Mouse (Mus musculus): ENCODE results near the gene Spata16.
"Not testable (repeated sequence)": the region's sequence is repeated elsewhere in the genome, so short reads cannot be mapped to it uniquely, and the experiment has no call there.

Gene Spata16

GRCm38 (mm10) chr3:26637402-26637801 lies at the start of gene Spata16:
Gene Spata16 (plus strand): TSS chr3:26637620.
- no peak for DNase-seq

DNA sequence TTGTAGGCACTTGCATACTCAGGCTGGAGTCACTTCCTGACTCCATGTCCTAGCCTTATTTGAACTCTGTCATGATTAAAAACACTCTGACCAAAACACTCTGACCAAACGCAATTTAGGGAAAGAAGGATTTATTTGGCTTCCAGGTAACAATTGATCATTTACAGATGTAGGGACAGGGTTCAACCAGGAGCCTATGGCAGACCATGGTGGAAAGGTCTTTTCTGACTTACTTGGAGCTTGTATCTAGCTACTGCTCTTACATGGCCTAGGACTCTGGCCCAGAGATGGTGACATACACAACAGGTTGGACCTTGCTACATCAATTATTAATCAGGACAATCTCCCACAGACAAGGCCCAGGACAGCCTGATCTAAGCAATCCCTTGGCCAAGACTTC lies 32.6 kb upstream of the Spata16 start:
- DNase-seq, result no peak

DNA sequence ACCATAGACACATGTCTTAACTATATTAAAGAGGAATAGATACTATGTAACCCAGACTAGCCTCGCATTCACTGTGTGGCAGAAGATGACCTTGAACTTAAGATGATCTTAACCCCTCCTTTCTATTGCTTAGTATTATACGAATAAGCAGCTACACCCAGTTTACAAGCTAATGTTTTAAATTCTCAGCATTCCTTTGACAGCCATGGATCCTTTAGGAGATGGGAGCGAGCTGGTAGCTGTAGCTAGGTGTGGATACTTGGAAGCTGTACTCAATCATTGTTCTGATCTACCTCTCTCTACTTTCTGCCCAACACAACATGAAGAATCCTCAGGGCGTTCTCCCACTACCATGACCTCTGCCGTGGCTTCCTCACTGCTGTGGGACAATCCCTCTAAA lies 28.9 kb upstream of the Spata16 start:
- DNase-seq, result no peak

DNA sequence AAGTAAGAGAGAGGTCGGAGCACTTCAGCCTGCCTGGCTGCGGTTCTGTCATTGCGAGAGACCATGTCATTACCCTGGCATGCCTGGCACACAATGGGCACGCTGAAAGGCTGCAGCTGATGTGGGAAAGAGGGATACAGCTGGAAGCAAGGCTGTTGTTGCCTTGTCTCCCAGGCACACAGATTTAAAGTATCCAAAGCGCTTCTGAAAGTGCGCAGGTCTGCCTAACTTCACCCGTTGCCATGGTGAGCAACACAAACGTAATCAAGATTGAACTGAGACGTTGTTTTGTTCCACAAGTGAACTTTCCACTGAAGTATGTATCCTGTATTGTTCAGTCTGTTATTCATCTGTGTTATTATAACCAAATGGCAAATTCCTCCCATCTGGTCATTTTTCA lies 1.8 kb downstream of the Spata16 start:
- no peak for DNase-seq

- DNase-seq, result no peak
Observed at GRCm38 (mm10) chr3:26639851-26640250, 2.4 kb downstream of the Spata16 start.

DNA sequence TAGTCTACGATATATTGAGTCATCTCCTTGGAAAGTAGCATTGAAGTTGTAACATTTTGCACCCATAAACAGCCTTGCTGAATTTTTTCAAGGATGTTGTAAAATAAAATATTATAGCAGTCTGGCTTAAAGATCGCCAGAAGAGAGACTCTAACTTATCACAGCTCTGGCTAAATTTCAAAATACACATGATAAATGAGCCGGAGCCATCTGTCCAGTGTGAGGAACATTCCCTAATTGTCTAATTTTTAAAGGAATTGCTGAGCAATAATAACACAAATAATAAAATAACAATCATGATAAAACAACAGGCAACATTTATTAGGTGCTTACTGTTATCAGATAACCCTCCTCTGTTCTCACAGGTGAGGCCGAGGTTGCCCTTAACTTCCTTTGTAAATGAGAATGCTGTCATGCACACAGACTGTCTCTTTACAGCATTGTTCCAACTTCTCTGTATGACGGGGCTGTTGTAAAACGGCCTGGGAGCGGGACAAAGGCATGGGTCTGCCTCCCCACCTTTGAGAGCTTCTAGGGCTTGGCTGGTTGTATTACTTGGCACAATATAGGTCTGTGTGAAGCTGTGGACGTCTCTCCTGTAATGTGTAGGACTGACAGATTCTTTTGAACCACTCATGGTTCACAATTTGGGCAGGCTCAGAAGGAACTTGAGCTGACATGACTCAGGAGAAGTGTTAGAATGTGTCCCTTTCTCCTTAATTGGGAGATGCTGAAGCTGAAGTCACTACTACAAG lies 3.1 kb downstream of the Spata16 start:
- no peak for DNase-seq

DNA sequence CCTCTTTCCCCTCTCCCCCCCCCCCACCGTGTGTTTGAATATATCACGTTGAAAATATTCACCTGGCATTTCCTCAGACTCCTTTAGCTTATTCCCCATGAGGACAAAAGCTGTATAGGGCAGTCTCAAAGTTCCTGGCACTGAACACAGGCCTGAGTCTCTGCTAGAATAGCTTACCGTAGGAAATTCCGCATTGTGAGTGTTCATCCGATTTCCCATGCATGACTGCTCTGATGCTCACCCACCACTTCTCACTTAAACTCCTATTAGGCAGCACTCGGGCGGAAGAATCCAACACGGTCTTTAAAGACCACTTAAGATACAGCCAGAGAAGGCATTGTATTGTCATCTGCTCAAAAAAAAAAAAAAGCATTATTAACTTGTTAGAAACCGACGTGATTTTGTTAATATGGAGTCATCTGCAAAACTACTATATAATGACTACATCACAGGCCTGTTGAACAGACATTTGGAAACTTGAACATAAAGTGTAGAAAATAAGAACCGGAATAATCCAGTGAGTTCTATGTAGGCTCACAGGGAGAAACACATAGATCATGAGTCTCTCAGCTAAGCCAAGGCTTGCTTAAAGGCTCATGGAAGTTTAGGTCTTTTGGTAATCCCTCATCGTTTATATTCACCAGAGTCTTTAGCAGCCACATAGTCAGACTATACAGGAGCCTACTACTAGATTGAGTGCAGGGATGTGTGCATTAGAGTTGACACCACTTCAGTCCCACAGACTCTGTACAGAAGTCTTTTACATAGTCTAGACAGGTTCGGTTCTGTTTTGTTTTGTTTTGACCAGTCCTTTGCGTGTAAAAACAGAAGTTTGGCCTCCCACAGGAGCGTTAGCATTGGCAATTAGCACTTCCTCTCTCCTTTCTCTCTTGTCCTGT lies 4.2 kb downstream of the Spata16 start:
- no peak for DNase-seq

DNA sequence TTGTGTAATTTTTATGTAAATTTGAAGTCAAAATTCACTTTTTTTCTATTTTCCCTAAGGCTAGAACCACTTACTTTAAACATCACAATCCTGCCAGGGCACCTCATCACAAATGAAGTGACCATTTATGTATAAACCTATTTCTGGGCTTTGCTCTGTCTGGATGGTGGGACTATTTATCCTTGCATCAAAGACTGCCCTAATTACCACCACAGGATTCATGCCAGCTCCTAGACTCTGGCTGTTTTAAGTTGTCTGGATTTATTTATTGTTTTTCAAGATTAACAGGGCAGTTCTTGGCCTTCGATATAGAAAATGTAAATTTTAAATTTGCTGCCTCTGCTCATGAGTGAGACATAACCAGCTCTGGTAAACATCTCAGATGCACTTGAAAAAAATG lies 6.7 kb downstream of the Spata16 start:
- no peak for DNase-seq

GRCm38 (mm10) chr3:26646834-26647233 lies 9.4 kb downstream of the Spata16 start:
- DNase-seq, result no peak

GRCm38 (mm10) chr3:26685832-26686231 lies 48.4 kb downstream of the Spata16 start:
- no peak for DNase-seq

DNA sequence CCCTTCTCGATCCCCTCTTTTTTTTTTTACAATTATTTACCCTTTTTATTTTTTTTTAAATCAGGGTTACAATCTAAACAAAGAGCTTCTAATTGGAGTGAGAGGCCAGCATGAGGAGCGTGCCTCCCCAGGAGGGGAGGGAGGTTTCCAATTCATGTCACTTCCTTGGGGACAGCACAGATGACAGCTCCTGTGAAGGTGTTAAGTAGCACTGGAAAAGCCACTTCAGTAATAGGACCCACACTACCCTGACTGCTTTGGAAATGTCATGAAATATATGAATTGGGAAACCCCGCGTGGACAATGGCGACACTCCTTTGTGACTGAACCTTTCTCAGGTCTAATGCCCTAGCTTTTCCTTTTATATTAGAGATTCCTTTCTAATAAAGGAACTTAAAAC lies 72.1 kb downstream of the Spata16 start:
- DNase-seq, result not testable (repeated sequence)

- DNase-seq, result no peak
Observed at GRCm38 (mm10) chr3:26727526-26727925, 90.1 kb downstream of the Spata16 start.

DNA sequence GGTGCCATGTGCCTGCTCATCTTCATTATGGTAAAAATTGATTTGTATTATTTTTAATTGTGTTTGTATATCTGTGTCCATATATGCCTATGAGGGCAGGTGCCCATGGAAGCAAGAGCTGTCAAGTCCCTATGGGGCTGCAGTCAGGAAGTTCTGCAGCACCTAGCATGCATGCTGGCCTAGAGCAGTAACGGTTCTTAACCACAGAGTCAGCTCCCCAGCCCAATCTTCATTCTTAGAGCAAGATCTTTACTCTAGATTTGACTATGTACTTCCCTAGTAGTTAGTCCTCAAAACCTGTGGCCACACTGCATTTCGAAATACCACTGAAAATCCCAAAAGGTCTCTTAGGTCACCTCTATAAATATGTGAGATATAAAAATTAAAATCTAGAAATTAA lies 113.1 kb downstream of the Spata16 start:
- no peak for DNase-seq

- DNase-seq, result no peak
Observed at GRCm38 (mm10) chr3:26752441-26752840, 115.0 kb downstream of the Spata16 start.

DNA sequence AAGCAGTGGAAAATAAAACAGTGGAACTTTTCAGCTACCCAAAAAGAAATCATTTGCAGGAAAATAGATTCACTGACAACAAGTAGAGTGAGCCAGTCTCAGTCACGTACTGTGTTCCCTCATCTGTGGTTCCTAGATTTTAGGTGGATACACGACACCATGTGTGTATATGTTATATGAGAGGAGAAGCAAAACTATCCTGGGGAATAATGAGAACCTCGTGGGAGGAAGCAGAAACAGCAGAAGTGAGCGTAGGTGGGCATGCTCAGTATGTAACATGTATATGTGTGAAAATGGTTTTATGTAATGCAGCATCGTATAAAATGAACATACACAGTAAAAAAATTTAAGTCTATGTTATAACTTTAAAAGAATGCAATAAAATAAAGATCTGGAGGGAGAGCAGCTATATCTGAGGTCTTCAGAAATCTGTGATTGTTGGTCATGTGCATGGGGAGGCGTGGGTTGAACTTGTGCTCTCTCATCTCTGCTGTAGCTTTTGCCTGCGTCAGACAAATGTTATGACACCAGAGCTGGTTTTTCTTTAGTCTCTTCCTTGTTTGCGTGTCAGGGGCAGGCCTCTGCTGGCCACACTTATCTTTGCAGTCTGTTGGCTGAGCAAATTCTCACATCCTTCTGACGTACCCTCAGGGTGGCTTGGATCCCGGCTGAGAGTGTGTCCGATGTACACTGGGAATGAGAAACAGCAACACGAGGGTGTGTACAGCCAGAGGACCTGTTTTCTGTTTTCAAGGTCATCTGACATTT lies 156.1 kb downstream of the Spata16 start:
- DNase-seq, result no peak

- DNase-seq, result no peak
Observed at GRCm38 (mm10) chr3:26795851-26796538, 158.6 kb downstream of the Spata16 start.

- DNase-seq, result no peak
Observed at GRCm38 (mm10) chr3:26796954-26797353, 159.5 kb downstream of the Spata16 start.

DNA sequence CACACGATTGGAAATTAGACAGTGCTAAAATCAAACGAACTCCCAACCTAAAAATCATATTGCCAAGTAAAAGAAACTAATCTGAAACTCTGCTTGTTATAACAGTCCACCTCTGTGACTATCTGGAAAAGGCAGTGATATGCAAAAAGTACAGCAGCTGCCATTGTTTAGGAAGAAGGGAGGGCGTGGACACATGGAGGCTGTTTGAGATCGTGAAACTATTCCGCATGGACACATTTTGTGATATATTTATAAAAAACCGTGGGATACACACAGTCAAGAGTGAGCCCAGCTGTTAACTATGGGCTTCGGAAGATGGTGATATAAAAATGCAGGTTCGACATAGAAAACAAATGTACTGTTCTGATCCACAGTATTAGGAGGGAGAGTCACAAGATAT lies 176.9 kb downstream of the Spata16 start:
- DNase-seq, result no peak

DNA sequence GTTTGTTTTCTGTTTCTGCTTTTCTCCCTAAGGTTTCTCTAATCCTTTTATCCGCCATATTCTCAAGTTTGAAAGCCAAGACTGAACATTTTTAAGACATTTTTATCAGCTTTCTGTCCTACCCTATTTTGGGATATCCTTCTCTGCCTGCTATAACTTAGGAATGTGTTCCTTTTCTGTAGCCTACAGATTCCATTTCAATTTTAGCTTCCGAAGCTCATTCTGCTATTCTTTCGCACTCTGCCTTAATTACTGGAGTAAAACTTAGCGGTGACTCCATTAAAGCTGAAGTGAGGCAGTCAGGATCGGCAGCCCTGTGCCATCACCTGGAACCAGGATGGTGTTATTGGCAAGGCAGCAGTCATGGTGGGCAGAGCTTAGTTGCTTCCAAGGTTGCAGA lies 178.3 kb downstream of the Spata16 start:
- DNase-seq, result no peak

DNA sequence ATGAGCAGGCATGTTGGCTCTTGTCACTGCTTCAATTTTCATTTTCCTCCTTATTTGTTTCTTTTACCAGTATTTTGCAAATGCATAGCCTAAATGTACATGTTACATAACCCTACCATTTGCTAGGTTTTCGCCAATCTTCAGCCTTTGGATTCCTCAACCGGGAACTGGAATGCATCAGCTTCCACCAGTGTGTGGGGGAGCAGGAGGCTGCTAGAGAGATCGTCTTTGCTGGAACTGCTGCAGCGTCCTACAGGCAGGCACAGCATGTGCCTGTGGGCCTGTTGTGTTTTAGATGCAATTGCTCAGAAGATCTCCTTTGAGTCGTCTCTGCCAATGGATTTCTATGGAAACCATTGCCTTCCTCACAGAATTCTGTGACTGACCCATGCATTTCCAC lies 182.0 kb downstream of the Spata16 start:
- DNase-seq, result no peak

DNA sequence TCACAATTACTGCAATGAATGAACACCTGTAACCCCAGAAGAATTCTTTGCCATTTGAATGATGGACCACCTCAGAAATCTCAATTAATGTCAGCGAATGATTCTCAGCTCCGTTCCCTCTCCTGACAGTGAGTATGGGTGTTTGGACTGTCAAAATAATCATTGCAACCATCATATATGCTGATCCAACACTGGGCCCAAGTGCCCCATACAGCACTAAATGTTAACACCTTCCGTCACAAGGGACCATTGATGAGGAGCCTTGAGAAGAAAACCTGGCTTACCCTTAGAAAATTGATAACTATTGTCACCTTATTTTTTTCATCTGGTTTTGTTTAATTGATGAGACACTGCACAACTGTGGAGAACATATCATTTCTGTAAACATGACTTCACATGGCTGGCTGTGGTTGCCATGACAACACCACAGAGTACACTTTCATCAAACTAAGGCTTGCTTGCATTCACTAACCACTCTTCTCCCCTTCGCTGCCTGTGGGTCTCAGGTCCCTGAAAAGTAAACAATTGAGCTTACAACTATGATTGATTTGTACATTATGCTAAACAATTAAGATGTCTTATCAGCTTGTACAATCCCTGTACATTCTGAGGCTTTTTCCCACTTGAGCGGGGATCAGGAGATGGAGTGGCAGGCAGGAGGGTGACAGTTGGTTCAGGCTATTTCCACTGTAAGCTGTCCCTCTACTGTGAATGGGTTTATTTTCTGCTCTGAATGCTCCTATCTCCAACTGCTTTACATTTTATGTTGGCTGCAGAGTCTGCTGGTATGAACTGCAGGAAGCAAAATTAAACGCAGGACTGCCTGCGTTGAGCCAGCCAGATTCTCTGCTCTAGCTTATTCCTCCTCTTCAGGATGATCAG lies 189.8 kb downstream of the Spata16 start:
- no peak for DNase-seq

GRCm38 (mm10) chr3:26832954-26833353 lies 195.5 kb downstream of the Spata16 start:
- no peak for DNase-seq
